Mouse (Mus musculus): ENCODE results near the gene Srgap1. TPM values are rescaled to one million over a fixed set of nuclear protein-coding genes. Genes with fewer than 3 reads are reported as not detected.
"Not testable (repeated sequence)": the region's sequence is repeated elsewhere in the genome, so short reads cannot be mapped to it uniquely, and the experiment has no call there.

Srgap1 gene
- polyA plus RNA-seq, 1 experiment from 2014 or later = 39.9 TPM

DNA sequence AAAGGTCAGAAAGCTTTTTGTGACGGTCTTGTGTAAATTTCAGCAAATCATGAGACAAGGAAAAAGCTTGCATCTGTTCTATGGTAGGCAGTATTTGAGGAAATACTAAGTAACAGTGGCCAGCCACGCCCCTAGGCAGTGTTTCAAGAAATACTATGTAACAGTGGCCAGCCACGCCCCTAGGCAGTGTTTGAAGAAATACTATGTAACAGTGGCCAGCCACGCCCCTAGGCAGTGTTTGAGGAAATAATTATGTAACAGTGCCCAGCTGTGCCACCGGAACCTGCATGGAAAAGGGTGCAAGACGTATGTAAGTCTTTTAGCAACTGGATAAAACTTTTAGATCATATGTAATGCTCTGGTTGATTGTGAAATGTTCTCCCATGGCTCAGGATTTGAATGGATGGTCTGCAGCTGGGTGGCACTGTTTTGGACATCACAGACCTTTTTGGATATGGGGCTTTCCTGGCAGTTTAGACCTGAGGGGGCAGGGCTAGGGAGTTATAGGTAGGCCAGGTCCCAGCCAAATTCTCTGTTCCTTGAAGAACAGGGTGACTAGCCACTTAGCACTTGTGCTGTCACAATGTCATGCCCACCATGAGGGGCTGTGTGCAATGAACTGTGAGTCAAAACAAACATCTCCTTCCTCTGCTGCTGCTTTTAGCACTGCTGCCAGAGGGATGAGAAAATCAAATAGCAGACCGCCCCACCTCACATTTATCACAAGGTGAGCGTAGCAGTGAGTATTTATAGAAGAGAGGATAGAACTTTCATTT is 250.9 kb downstream of the Srgap1 start:
- Histone ChIP-seq H3K36me3 (peaks cover 79% of the 10 kb centered on the region), H3K4me1 (replicated peaks) (no peaks in the 10 kb centered on the region), H3K4me2 (no peak overlapping the region), H3K9me3 (no peaks in the 10 kb centered on the region), H3K9ac (no peak overlapping the region), H3K27ac (replicated peaks) (no peak overlapping the region), H3K27me3 (no peaks in the 10 kb centered on the region), H3K4me3 (no peak overlapping the region)
- WGBS = 82% methylated on average over 8 of the region's 8 CpGs
- ATAC-seq (ENCODE audit: low read depth) = no peak

GRCm38 (mm10) chr10:121794486-121794885 is 252.6 kb downstream of the Srgap1 start:
- Histone ChIP-seq H3K36me3 (peaks cover 62% of the 10 kb centered on the region), H3K9ac (no peak overlapping the region), H3K4me3 (no peak overlapping the region), H3K9me3 (no peaks in the 10 kb centered on the region), H3K27me3 (no peaks in the 10 kb centered on the region), H3K27ac (replicated peaks) (no peak overlapping the region), H3K4me2 (no peak overlapping the region), H3K4me1 (replicated peaks) (peaks cover 9% of the 10 kb centered on the region)
- WGBS = 91% methylated on average over 12 of the region's 12 CpGs
- no peak for ATAC-seq (ENCODE audit: low read depth)

GRCm38 (mm10) chr10:121792661-121793060 is 254.5 kb downstream of the Srgap1 start:
- Histone ChIP-seq H3K9ac (no peak overlapping the region), H3K4me3 (no peak overlapping the region), H3K27ac (replicated peaks) (no peak overlapping the region), H3K9me3 (no peaks in the 10 kb centered on the region), H3K27me3 (no peaks in the 10 kb centered on the region), H3K36me3 (peaks cover 59% of the 10 kb centered on the region), H3K4me2 (no peak overlapping the region), H3K4me1 (replicated peaks) (peaks cover 9% of the 10 kb centered on the region)
- 90% methylated on average over 17 of the region's 17 CpGs for WGBS
- no peak for ATAC-seq (ENCODE audit: low read depth)

DNA sequence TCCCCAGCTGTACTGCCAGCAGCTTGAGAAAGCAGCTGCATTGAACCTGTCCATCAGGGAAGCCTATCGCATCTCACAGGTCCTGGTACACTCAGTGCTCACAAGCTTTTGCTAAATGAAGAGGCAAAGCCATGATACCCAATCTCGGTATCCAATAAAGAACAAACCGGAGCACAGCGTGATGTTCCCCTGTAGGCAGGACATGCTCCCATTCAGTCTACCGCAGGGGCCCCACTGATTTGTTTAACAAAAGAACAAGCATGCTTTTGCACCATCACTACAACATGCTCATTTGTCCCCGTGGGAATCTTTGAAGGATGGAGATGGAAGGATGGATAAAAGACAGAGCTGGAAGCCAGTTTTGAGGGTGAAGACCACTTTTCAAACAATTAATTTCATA is 257.0 kb downstream of the Srgap1 start:
- Histone ChIP-seq H3K4me1 (replicated peaks) (peaks cover 9% of the 10 kb centered on the region), H3K4me2 (no peak overlapping the region), H3K27me3 (no peaks in the 10 kb centered on the region), H3K9me3 (no peaks in the 10 kb centered on the region), H3K4me3 (no peak overlapping the region), H3K27ac (replicated peaks) (no peak overlapping the region), H3K36me3 (peaks cover 60% of the 10 kb centered on the region), H3K9ac (no peak overlapping the region)
- 23% methylated on average over 6 of the region's 6 CpGs for WGBS
- no peak for ATAC-seq (ENCODE audit: low read depth)

GRCm38 (mm10) chr10:121788536-121788935 is 258.6 kb downstream of the Srgap1 start:
- WGBS = 86% methylated on average over 3 of the region's 3 CpGs
- no peaks in the 10 kb centered on the region for H3K27me3 ChIP-seq

GRCm38 (mm10) chr10:121781159-121781558 is 266.0 kb downstream of the Srgap1 start:
- no peak overlapping the region for H3K9ac ChIP-seq
- 58% methylated on average over 14 of the region's 14 CpGs for WGBS
- peak; percentile 32; the same call in 1 of the 2 replicates for ATAC-seq (ENCODE audit: low read depth)
- H3K4me2 ChIP-seq = no peak overlapping the region
- no peak overlapping the region for H3K4me3 ChIP-seq
- peaks cover 42% of the 10 kb centered on the region for H3K36me3 ChIP-seq
- 0 out of 2 replicates have a peak, but pooled peaks cover 2% of the 10 kb centered on the region for H3K9me3 ChIP-seq
- H3K27ac ChIP-seq (replicated peaks) = no peak overlapping the region
- H3K27me3 ChIP-seq = no peaks in the 10 kb centered on the region
- no peaks in the 10 kb centered on the region for H3K4me1 ChIP-seq (replicated peaks)

More at GRCm38 (mm10) chr10:121788536-121788935, 258.6 kb downstream of the Srgap1 start:
- no peak overlapping the region for H3K4me3 ChIP-seq
- H3K9ac ChIP-seq = no peak overlapping the region
- no peak for ATAC-seq (ENCODE audit: low read depth)
- no peak overlapping the region for H3K27ac ChIP-seq (replicated peaks)
- H3K4me1 ChIP-seq (replicated peaks) = peaks cover 9% of the 10 kb centered on the region
- no peak overlapping the region for H3K4me2 ChIP-seq
- H3K36me3 ChIP-seq = peaks cover 64% of the 10 kb centered on the region
- 0 out of 2 replicates have a peak, but pooled peaks cover 2% of the 10 kb centered on the region for H3K9me3 ChIP-seq

GRCm38 (mm10) chr10:121775990-121776389 is 271.1 kb downstream of the Srgap1 start:
- Histone ChIP-seq H3K9ac (no peak overlapping the region), H3K4me3 (no peak overlapping the region), H3K4me1 (replicated peaks) (no peaks in the 10 kb centered on the region), H3K27me3 (no peaks in the 10 kb centered on the region), H3K36me3 (no peaks in the 10 kb centered on the region), H3K9me3 (no peaks in the 10 kb centered on the region), H3K27ac (replicated peaks) (no peak overlapping the region), H3K4me2 (no peak overlapping the region)
- no peak for ATAC-seq (ENCODE audit: low read depth)
- WGBS = 57% methylated on average over 3 of the region's 3 CpGs

DNA sequence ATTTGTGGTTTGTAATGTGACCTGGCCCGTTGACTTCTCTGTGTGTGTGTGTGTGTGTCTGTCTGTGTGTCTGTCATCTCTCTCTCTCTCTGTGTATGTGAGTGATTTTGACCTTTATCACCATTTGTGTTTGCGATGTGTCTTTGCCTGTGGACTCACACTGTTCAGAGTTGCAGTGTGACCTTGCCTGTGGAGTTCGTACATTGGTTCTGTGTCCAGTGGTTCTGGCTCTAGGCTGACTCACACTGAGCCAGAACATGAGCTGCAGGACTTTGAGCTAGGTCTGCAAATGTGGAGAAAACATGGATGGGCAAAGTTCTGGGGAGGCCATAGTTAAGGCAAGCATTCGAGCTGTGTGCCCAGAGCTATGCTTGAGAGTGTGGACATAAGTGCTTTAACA is 273.3 kb downstream of the Srgap1 start:
- H3K4me3 ChIP-seq = no peak overlapping the region
- H3K9ac ChIP-seq = no peak overlapping the region
- no peaks in the 10 kb centered on the region for H3K4me1 ChIP-seq (replicated peaks)
- H3K27me3 ChIP-seq = no peaks in the 10 kb centered on the region
- ATAC-seq (ENCODE audit: low read depth) = no peak
- 84% methylated on average over 4 of the region's 4 CpGs for WGBS
- H3K36me3 ChIP-seq = no peaks in the 10 kb centered on the region
- H3K27ac ChIP-seq (replicated peaks) = no peak overlapping the region
- H3K9me3 ChIP-seq = no peaks in the 10 kb centered on the region
- H3K4me2 ChIP-seq = no peak overlapping the region

DNA sequence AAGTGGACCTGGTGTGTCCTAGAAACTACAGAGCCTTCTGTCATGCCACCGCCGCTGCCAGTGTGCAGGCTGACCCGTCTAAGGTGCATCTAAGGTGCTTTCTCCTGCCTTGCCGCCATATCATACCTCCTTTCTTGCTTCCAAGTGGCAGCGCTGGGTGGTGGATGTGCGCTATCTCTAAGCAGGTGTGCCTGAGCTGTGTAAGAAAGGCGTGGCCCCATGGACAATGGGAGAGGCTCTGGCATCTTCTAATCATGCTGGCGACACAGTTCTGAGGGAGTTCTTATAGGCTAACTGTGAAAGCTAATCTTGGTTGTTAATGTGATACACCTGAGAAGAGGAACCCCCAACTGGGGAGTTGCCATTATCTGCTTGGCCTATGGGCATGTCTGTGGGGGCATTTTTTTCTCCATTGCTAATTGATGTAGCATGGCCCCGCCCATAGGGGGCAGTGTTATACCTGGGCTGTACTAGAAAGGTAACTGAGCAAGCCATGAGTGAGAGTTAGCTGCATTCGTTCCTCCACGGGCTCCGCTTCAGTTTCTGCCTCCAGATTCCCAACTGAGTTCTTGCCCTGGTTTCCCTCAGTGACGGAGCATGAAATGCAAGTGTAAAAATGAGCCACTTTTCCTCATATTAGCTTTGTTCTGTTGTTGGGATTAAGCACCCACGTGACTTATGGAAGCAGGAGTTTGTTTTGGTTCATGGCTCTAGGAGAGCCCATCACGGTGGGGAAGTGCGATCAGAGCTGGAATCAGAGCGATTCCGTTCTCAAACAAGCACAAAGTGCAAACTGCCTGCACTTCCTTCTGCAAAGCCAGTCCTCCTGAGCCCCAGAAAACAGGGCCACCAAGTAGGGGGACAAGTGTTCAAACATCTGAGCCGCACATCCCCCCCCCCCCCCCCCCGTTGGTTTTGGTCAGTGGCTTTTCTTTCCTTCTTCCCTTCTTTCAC is 276.2 kb downstream of the Srgap1 start:
- Histone ChIP-seq H3K27me3 (no peaks in the 10 kb centered on the region), H3K27ac (replicated peaks) (no peak overlapping the region), H3K4me2 (peak overlapping the region; percentile 25; the same call in 1 of the 2 replicates), H3K36me3 (no peaks in the 10 kb centered on the region), H3K9me3 (no peaks in the 10 kb centered on the region), H3K9ac (no peak overlapping the region), H3K4me3 (no peak overlapping the region), H3K4me1 (replicated peaks) (no peaks in the 10 kb centered on the region)
- no peak for ATAC-seq (ENCODE audit: low read depth)
- WGBS = 59% methylated on average over 19 of the region's 20 CpGs

DNA sequence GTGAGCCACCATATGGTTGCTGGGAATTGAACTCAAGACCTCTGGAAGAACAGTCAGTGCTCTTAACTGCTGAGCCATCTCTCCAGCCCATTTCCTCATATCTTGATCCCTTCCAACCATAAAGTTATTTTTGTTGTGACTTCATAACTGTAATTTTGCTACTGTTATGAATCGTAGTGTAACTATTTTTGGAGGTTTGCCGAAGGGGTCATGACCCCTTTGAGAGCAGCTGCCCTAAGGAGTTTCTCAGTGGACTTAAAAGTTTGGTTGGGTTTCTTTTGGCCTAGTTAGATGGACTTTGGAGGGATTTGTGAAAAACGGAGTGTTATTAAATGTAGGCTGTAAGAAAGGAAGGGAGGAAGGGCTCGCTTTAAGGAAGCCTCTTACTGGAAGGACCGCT is 277.4 kb downstream of the Srgap1 start:
- peaks cover 5% of the 10 kb centered on the region for H3K4me1 ChIP-seq (replicated peaks)
- H3K36me3 ChIP-seq = no peaks in the 10 kb centered on the region
- no peak overlapping the region for H3K4me3 ChIP-seq
- H3K27ac ChIP-seq (replicated peaks) = no peak overlapping the region
- no peaks in the 10 kb centered on the region for H3K27me3 ChIP-seq
- H3K9ac ChIP-seq = no peak overlapping the region
- WGBS = 92% methylated on average over 5 of the region's 5 CpGs
- H3K4me2 ChIP-seq = no peak overlapping the region
- ATAC-seq (ENCODE audit: low read depth) = no peak
- no peaks in the 10 kb centered on the region for H3K9me3 ChIP-seq

- not testable (repeated sequence) for H3K36me3 ChIP-seq; H3K4me2 ChIP-seq; H3K9me3 ChIP-seq; ATAC-seq (ENCODE audit: low read depth); H3K27ac ChIP-seq (replicated peaks); H3K4me3 ChIP-seq; H3K9ac ChIP-seq; H3K4me1 ChIP-seq (replicated peaks); H3K27me3 ChIP-seq
- WGBS = 82% methylated on average over 3 of the region's 3 CpGs
Measured at GRCm38 (mm10) chr10:121767295-121767694, 279.8 kb downstream of the Srgap1 start.
